In the genomic region with DNA sequence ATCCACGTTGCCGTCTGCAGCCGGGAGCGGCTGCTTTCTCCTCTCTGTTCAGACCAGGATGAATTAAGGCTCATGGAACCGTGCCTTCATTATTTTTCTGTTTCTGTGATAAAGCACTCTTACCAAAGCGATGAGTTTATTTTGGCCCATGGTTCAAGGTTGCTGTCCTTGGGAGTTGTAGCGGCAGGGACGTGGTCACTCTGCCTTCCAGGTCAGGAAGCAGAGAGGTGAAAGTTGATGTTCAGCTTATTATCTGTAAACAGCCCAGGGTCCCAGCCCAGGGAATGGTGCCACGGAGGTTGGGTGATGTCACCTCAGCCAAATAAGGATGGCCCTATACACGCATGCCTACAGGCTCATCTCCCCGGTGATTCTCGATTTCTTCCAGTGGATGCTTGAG, we compare ENCODE assay signal across 14 mouse cellular contexts.
DNase-seq lines count a peak whose midpoint lies in the region; ATAC-seq and TF ChIP-seq lines count a peak whose summit lies in the region.
"Had no signal": no experiment of that assay in that cellular context is flagged by ENCODE, and none has a peak within 500 bp of the region (broad histone marks: within the 10 kb centered on the region; RNA-seq: fewer than 3 reads in every experiment).

No protein-coding gene starts in this region.

- peaks cover 35% of the 10 kb centered on the region for H3K4me1 ChIP-seq in kidney, postnatal 0 days (replicated peaks; ENCODE audit: insufficient read depth, low read length)
- peaks cover 97% of the 10 kb centered on the region for H3K4me1 ChIP-seq in liver, embryonic 13.5 days (replicated peaks)

- no peaks in the 10 kb centered on the region for H3K9me3 ChIP-seq in kidney, postnatal 0 days (replicated peaks; ENCODE audit: low read length)
- H3K9me3 ChIP-seq in liver, embryonic 13.5 days (replicated peaks), result no peaks in the 10 kb centered on the region
- H3K9me3 ChIP-seq: embryonic facial prominence, embryonic 15.5 days; hindbrain, embryonic 12.5 days; limb, embryonic 12.5 days; neural tube, embryonic 12.5 days had no signal

- no peak overlapping the region for H3K9ac ChIP-seq in kidney, postnatal 0 days (ENCODE audit: low read depth, low read length)
- no peak overlapping the region for H3K9ac ChIP-seq in liver, embryonic 13.5 days
- H3K9ac ChIP-seq: embryonic facial prominence, embryonic 15.5 days; hindbrain, embryonic 12.5 days; limb, embryonic 12.5 days; neural tube, embryonic 12.5 days had no signal

- no peaks in the 10 kb centered on the region for H3K27me3 ChIP-seq in kidney, postnatal 0 days (ENCODE audit: insufficient read depth, low read length)
- no peaks in the 10 kb centered on the region for H3K27me3 ChIP-seq in liver, embryonic 13.5 days
- H3K27me3 ChIP-seq: embryonic facial prominence, embryonic 15.5 days; hindbrain, embryonic 12.5 days; limb, embryonic 12.5 days; neural tube, embryonic 12.5 days had no signal

- peak overlapping the region; percentile 67; the same call in 1 of the 2 replicates for H3K27ac ChIP-seq in kidney, postnatal 0 days
- H3K27ac ChIP-seq in liver, embryonic 13.5 days, result peak overlapping the region; percentile 67
- H3K27ac ChIP-seq: embryonic facial prominence, embryonic 15.5 days; hindbrain, embryonic 12.5 days; limb, embryonic 12.5 days; neural tube, embryonic 12.5 days had no signal

- ATAC-seq in kidney, postnatal 0 days (replicated peaks; ENCODE audit: low FRiP score, low read depth), result no peak
- ATAC-seq in liver, embryonic 13.5 days (ENCODE audit: low read depth), result no peak

- 86% methylated on average over 12 of the region's 12 CpGs for WGBS in kidney, postnatal 0 days
- WGBS in liver, embryonic 13.5 days (ENCODE audit: insufficient replicate concordance), result 80% methylated on average over 12 of the region's 12 CpGs

- H3K36me3 ChIP-seq in kidney, postnatal 0 days (ENCODE audit: insufficient read depth, low read length), result no peaks in the 10 kb centered on the region
- no peaks in the 10 kb centered on the region for H3K36me3 ChIP-seq in liver, embryonic 13.5 days
- H3K36me3 ChIP-seq: embryonic facial prominence, embryonic 15.5 days; hindbrain, embryonic 12.5 days; limb, embryonic 12.5 days; neural tube, embryonic 12.5 days had no signal

- no peak overlapping the region for H3K4me3 ChIP-seq in kidney, postnatal 0 days (replicated peaks; ENCODE audit: low read depth, low read length)
- H3K4me3 ChIP-seq in liver, embryonic 13.5 days (replicated peaks), result no peak overlapping the region
- H3K4me3 ChIP-seq: embryonic facial prominence, embryonic 15.5 days; hindbrain, embryonic 12.5 days; limb, embryonic 12.5 days; neural tube, embryonic 12.5 days had no signal

- no peak overlapping the region for H3K4me2 ChIP-seq in kidney, postnatal 0 days (ENCODE audit: low read length)
- H3K4me2 ChIP-seq in liver, embryonic 13.5 days, result no peak overlapping the region
- H3K4me2 ChIP-seq: embryonic facial prominence, embryonic 15.5 days; hindbrain, embryonic 12.5 days; limb, embryonic 12.5 days; neural tube, embryonic 12.5 days had no signal

- TF ChIP-seq CTCF in kidney, postnatal 0 days (IDR thresholded peaks at IDR 0.05; ENCODE audit: low read depth), result no peak

- DNase-seq in kidney, postnatal 0 days (ENCODE audit: low spot score), result no peak
- no peak for DNase-seq in kidney, adult 8-10 months
- peak; percentile 58 for DNase-seq in adrenal gland, postnatal 10 days
- DNase-seq in liver, embryonic 13.5 days, result no peak
- no peak for DNase-seq in urinary bladder, postnatal 4 days (ENCODE audit: low spot score in 2 of 2)
- no peak for DNase-seq in thymus, postnatal 25 days
- no peak for DNase-seq in right cerebral cortex, postnatal 10 days (ENCODE audit: low spot score in 2 of 2)
- DNase-seq: cerebellum, adult 8-10 months; kidney, adult 11 months; thymus, postnatal 36 days had no signal
